Mouse (Mus musculus): ENCODE data around the gene Anapc16.

GRCm38 (mm10) chr10:60032622-60033021 is 29.7 kb upstream of the Anapc16 start:
- TF ChIP-seq EP300 (optimal IDR thresholded peaks at IDR 0.05) (no peak), CTCF (IDR thresholded peaks at IDR 0.05; ENCODE audit: low read depth) (no peak)

All from stomach, postnatal 0 days (tissue).